Mouse (Mus musculus) E14TG2a.4 (cell line): ENCODE data around the gene 1700001J03Rik.
"Not testable (repeated sequence)": the region's sequence is repeated elsewhere in the genome, so short reads cannot be mapped to it uniquely, and the experiment has no call there.

ENCODE experiments used
- H3K27me3 ChIP-seq: 2 replicates; pipeline ENCODE4 v1.6.1; 2014; ENCODE audit warnings: low read length, control low read depth; ENCODE audit not compliant: insufficient read depth
- H3K36me3 ChIP-seq: 2 replicates; pipeline ENCODE4 v1.6.1; 2014; ENCODE audit warnings: low read length, control low read depth; ENCODE audit not compliant: insufficient read depth
- H3K4me1 ChIP-seq: replicated peaks from 2 replicates; pipeline ENCODE4 v1.6.1; 2014; ENCODE audit warnings: low read depth, low read length, control low read depth
- H3K4me3 ChIP-seq: replicated peaks from 2 replicates; pipeline ENCODE4 v1.5.1; 2014; ENCODE audit warnings: mild to moderate bottlenecking, low read length
- H3K9me3 ChIP-seq: 2 replicates; pipeline ENCODE4 v1.6.1; 2014; ENCODE audit warnings: low read length, control low read depth
- CTCF ChIP-seq: conservative IDR thresholded peaks from 2 replicates; pipeline ENCODE4 v1.5.1; 2014; ENCODE audit warnings: low read length
- NANOG ChIP-seq: IDR thresholded peaks from 2 replicates; pipeline ENCODE4 v1.6.1; 2014; ENCODE audit warnings: borderline replicate concordance, low read length, mixed read lengths
- POU5F1 ChIP-seq: IDR thresholded peaks from 2 replicates; pipeline ENCODE4 v1.6.1; 2014; ENCODE audit warnings: low read length, borderline replicate concordance

Gene 1700001J03Rik

DNA sequence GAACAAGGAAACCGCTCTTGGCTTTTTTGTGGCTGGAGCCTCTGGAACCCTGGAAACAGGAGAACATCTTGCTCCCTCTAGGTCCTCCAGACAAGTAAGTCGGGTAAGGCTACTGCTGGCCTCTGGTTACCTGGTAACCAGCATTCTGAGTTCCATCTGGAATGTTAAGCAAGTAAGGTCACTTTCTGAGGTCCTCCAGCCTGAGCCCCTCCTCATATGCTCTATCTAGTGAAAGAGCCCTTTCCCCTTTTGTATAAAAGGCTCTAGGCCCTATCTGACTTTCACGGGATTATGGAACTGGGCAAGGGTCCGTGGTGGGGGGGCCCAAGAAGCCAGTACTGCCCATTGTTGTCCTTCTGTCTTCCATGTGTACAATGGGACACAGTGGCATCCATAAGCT lies at the start of gene 1700001J03Rik:
Gene 1700001J03Rik, minus strand, starts transcription at position 101 of the 400 bp plus-strand sequence.
- H3K9me3 ChIP-seq: peaks cover 30% of the 10 kb centered on the region
- not testable (repeated sequence) for H3K4me3 ChIP-seq, H3K4me1 ChIP-seq, H3K27me3 ChIP-seq, H3K36me3 ChIP-seq

DNA sequence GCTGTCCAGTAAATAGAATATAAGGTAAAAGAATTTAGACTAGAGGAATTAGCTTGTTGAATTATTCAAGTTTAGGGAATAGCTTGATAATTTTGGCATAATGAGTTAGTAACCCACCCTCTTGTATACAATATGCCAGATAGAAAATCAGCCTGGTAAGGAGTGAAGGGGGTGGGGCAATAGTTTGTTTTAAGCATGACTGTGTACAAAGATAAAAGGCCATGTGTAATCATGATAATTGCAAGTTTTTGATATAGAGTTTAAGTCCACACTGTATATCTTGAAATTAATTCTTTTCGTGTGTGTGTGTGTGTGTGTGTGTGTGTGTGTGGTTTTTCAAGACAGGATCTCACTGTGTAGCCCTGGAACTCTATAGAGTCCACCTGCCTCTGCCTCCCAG lies 49.2 kb upstream of the 1700001J03Rik start:
- TF ChIP-seq POU5F1 (no peak), NANOG (no peak)
- H3K4me3 ChIP-seq: no peak overlapping the region
- peaks cover 10% of the 10 kb centered on the region for H3K36me3 ChIP-seq
- H3K4me1 ChIP-seq: peaks cover 36% of the 10 kb centered on the region
- H3K27me3 ChIP-seq: peaks cover 3% of the 10 kb centered on the region; the same call in 1 of the 2 replicates
- H3K9me3 ChIP-seq: no peaks in the 10 kb centered on the region

GRCm38 (mm10) chr5:146232816-146233215 lies 47.7 kb upstream of the 1700001J03Rik start:
- Histone ChIP-seq H3K27me3 (peaks cover 3% of the 10 kb centered on the region; the same call in 1 of the 2 replicates), H3K4me1 (peaks cover 32% of the 10 kb centered on the region), H3K4me3 (no peak overlapping the region), H3K36me3 (peaks cover 5% of the 10 kb centered on the region; the same call in 1 of the 2 replicates), H3K9me3 (no peaks in the 10 kb centered on the region)
- TF ChIP-seq POU5F1 (no peak), CTCF (no peak), NANOG (no peak)

DNA sequence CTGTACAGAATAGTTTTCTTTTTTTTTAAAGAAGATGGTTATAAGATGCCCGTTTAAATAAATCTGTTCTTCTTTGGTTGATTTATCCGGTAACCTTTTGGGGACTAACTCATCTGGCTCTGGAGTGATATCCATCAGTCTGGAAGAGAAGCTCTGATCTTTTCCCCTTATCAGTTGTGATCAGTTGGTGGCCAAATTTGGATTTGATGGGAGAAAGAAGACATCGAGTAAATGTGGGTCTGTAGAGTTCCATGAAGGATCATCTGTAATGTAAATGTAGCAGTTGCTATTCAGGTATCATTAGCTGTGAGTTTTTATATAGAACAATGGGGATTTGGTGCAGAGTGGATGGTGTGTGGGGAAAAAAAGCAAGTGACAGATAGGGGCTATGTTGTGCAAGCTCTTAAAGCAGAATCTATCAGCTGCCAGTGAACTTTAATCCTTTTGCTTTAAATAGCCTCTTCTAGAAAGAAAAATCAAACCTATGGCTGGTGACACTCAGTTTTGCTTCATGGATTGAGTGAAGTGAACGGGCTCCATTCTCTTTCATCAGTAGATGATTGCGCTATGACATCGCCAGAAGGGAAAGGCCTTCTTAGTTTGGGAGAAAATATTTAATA lies 47.1 kb upstream of the 1700001J03Rik start:
- H3K9me3 ChIP-seq: no peaks in the 10 kb centered on the region

GRCm38 (mm10) chr5:146231655-146231996 lies 46.5 kb upstream of the 1700001J03Rik start:
- Histone ChIP-seq H3K36me3 (peaks cover 5% of the 10 kb centered on the region; the same call in 1 of the 2 replicates), H3K9me3 (no peaks in the 10 kb centered on the region), H3K4me1 (peaks cover 26% of the 10 kb centered on the region), H3K27me3 (peaks cover 3% of the 10 kb centered on the region; the same call in 1 of the 2 replicates), H3K4me3 (peak overlapping the region; percentile 88)
- no peak for TF ChIP-seq POU5F1
- no peak for TF ChIP-seq NANOG
- no peak for TF ChIP-seq CTCF

More for the DNA sequence above, 47.1 kb upstream of the 1700001J03Rik start:
- Histone ChIP-seq H3K36me3 (peaks cover 5% of the 10 kb centered on the region; the same call in 1 of the 2 replicates), H3K4me3 (peak overlapping the region; percentile 88), H3K4me1 (peaks cover 32% of the 10 kb centered on the region), H3K27me3 (peaks cover 3% of the 10 kb centered on the region; the same call in 1 of the 2 replicates)
- TF ChIP-seq POU5F1: no peak

DNA sequence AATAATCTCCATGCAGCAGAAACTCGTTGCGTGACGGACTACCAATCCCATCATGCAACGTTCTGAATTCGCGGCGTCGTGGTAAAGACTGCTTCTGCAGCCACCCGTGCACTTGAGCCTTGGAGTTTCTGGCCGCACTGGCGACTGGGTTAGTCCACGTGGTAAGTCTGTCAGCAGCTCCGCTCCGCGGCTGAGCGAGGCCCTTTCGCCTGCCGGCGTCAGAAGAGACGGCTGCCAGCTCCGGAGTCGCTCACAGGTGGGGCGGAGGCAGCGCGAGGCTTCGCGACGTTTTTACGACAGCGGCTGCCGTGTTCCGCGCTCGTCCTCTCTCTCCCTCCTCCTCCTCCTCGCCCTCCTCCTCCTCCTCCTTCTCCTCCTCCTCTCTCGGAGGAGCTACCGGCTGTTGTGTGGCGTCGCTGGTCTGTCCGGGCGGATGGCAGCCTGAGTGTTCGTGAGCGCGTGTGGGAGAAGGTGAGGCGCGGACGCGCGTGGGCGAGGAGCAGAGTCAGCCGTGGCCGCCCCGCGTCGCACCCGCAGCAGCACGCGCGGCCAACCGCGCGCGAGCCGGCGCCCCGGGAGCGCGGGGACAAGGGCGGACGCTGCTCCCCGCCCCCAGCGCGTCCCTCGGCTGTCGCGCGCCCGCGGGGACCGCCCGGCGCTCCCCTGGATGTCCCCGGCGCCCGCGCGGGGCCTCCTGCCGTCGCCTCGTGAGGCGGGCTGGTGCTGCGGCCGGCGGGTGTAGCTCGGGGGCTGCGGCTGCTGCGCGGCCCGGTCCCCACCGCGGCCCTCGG lies 46.0 kb upstream of the 1700001J03Rik start, which contains the start of gene Cdk8:
Gene Cdk8, plus strand, starts transcription at position 367 of the 791 bp plus-strand sequence.
- Histone ChIP-seq H3K36me3 (peaks cover 5% of the 10 kb centered on the region; the same call in 1 of the 2 replicates), H3K4me1 (peaks cover 25% of the 10 kb centered on the region), H3K4me3 (peak within 1 kb of the TSS; percentile 88), H3K9me3 (no peaks in the 10 kb centered on the region), H3K27me3 (peaks cover 3% of the 10 kb centered on the region)
- TF ChIP-seq CTCF: no peak
- no peak for TF ChIP-seq NANOG
- no peak for TF ChIP-seq POU5F1

GRCm38 (mm10) chr5:146229869-146230650 lies 45.0 kb upstream of the 1700001J03Rik start:
- Histone ChIP-seq H3K27me3 (peaks cover 3% of the 10 kb centered on the region), H3K4me3 (peak overlapping the region; percentile 88), H3K36me3 (no peaks in the 10 kb centered on the region), H3K9me3 (no peaks in the 10 kb centered on the region), H3K4me1 (peaks cover 20% of the 10 kb centered on the region)
- TF ChIP-seq NANOG (no peak), POU5F1 (no peak), CTCF (no peak)

DNA sequence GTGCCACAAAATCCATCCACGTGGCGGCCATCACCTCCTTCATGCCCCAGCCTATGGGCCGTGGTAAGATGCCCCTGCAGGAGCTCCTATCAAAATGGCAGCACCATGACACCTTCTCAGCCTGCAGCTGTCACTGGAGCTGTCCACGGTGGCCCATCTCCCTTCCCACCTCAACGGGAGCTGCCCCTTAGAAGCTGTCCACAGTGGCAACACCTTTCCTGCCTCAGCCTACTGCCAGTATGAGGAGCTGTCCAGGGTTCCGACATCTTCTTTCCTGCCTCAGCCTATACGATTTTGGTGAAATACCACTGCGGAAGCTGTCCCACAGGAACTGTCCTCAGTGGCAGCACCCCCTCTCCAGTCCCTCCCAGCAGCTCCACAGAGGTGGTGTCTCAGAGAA lies 42.4 kb upstream of the 1700001J03Rik start:
- TF ChIP-seq CTCF: no peak
- no peak for TF ChIP-seq POU5F1
- TF ChIP-seq NANOG: no peak
- H3K9me3 ChIP-seq: no peaks in the 10 kb centered on the region
- H3K4me1 ChIP-seq: peaks cover 13% of the 10 kb centered on the region
- peaks cover 5% of the 10 kb centered on the region for H3K27me3 ChIP-seq
- no peaks in the 10 kb centered on the region for H3K36me3 ChIP-seq
- no peak overlapping the region for H3K4me3 ChIP-seq
